Mouse (Mus musculus) subcutaneous adipose tissue, adult 2 months (tissue): Measurements from ENCODE around the gene Rpl13a. TPM values are rescaled to one million over a fixed set of nuclear protein-coding genes. Genes with fewer than 3 reads are reported as not detected.

Experiments
- polyA plus RNA-seq: library from polyadenylated mRNA; depleted of rRNA; stranded (reverse); fragments of >200 nt; gene quantifications from 2 replicates; pipeline ENCODE4 v1.2.3, GENCODE M21; 2012; ENCODE audit warnings: low replicate concordance; rRNA removed

Rpl13a gene
- 1,583 and 3,800 TPM in 2 replicates for polyA plus RNA-seq

GRCm38 (mm10) chr7:45128624-45129246, at the start of gene Rpl13a:
Gene Rpl13a (minus strand): TSS chr7:45128761.

GRCm38 (mm10) chr7:45163735-45164490, 35.4 kb upstream of the Rpl13a start, which contains the start of gene Slc17a7:
Gene Slc17a7 (plus strand): TSS chr7:45163949.

DNA sequence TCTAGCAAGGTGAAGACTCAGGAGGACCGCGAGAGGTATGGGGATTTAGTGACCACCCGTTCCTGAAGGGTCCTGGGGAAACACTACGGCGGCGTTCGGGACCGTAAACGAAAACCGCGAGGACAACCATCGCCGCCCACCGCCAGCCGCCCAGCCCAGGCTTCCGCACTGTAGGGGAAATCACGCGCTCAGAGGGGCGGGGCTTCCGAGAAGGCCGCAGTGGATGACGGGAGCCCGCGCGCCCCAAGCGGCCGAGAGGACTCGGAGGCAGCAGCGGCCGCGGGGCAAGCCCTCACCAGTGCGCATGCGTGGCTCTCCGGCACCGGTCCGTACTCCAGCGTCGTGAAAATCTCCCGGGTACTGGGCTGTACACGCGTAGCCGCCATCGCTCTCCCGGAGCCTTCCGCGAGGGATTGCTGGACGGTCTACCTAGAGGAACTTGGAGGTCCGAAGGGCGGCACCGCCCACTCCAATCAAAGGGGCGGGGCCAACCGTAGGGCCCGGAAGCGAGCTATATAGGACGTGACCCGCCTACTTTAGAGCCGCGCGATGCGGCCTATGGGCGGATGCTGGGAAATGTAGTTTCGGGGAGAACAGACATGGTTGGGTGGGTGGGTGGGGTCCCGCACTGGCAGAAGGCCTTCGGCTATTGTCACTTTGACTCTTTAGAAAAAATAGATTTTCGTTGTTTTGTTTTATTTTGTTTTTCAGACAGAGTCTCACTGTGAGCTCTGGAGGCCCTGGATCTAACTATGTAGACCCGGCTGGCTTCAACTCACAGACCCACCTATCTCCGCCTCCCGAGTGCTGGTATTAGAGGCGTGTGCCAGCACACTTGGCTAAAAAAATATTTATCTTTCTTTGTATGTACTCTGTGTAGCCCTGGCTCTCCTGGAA, 25.8 kb upstream of the Rpl13a start, which contains the start of the genes Pih1d1 and Aldh16a1:
Gene Pih1d1 (plus strand): TSS at position 208 of the 897 bp plus-strand sequence.
Gene Aldh16a1 (minus strand): TSS at position 489 of the 897 bp plus-strand sequence.

DNA sequence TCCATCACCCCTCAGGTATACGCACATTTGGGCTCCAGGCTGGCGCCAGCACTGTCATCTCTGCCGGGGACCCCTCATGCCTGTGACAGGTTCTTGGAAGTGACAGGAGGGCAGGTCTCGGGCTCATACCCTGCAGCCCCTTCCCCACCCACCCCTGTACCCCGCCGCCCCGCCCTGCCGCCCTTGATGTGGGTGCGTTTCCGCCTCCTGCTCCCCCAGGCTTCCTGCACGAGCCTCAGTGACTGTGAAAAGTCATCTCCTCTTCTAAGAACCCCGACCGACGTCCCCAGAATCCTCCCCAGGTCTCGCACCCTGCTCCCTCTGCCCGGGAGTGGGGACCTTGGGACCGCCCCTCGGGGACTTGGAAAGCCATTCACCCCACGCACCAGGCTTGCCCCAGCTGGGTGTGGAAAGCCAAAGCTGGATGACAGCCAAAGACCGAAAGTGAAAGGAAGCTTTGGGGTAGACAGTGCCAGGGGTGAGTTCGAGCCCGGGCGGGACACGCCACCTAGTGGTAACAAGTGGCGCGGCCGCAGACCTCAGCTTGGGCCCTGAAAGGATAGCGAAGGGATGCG, 7.5 kb upstream of the Rpl13a start, which contains the start of the genes Gm45713 and Flt3l:
Gene Gm45713 (minus strand): TSS at position 239 of the 575 bp plus-strand sequence.
Gene Flt3l (minus strand): TSS at position 440 of the 575 bp plus-strand sequence.

GRCm38 (mm10) chr7:45124224-45125143, 4.1 kb downstream of the Rpl13a start, which contains the start of gene Rps11:
Gene Rps11 (minus strand): TSS chr7:45124439.

DNA sequence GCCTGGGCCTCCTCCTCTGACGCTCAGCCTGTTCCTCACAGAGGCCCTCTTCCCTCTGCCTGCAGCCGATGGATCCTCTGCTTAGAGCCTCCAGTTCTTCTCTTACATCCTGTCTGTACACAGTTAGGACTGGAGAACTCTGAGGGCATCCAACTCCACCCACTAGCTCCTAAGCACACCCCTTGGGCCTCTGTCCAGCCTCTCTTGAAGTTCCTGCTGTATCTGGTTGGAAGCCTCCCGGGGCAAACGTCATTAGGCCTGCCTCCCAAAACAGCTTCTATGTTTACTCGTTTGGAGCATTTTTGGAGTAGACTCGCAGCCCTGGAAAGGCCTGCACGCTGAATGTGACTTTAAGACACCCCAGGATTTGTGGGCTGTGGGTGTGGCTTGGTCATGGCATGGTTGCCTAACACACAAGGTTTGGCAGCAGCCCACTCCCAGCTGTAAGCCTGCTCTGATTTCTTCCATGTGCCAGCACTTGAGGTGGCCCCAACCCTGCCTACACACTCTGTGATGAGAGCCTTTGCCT, 24.8 kb downstream of the Rpl13a start, which contains the start of gene Fcgrt:
Gene Fcgrt (minus strand): TSS at position 200 of the 529 bp plus-strand sequence.

GRCm38 (mm10) chr7:45092048-45092447, 36.5 kb downstream of the Rpl13a start, which contains the start of gene Rcn3:
Gene Rcn3 (minus strand): TSS chr7:45092221.

Other genes starting within 250 kb of the Rpl13a start
- gene Med25, start 236.0 kb downstream of the Rpl13a start, polyA plus RNA-seq: 93.4 and 172 TPM in 2 replicates
- 48.5 and 82.0 TPM in 2 replicates for gene Fuz, start 232.7 kb downstream of the Rpl13a start, polyA plus RNA-seq
- gene Ap2a1, start 199.3 kb downstream of the Rpl13a start, polyA plus RNA-seq: 91.4 and 108 TPM in 2 replicates
- gene Tsks, start 185.6 kb downstream of the Rpl13a start, polyA plus RNA-seq: 0.21 and 0.22 TPM in 2 replicates
- 21.7 and 88.9 TPM in 2 replicates for gene Cpt1c, start 153.9 kb downstream of the Rpl13a start, polyA plus RNA-seq
- gene Prmt1, start 142.2 kb downstream of the Rpl13a start, polyA plus RNA-seq: 148 and 347 TPM in 2 replicates
- gene Irf3, start 131.1 kb downstream of the Rpl13a start, polyA plus RNA-seq: 111 and 156 TPM in 2 replicates
- gene Bcl2l12, start 130.0 kb downstream of the Rpl13a start, polyA plus RNA-seq: 30.2 and 45.2 TPM in 2 replicates
- 67.6 and 79.5 TPM in 2 replicates for gene Scaf1, start 112.4 kb downstream of the Rpl13a start, polyA plus RNA-seq
- 286 and 584 TPM in 2 replicates for gene Rras, start 110.8 kb downstream of the Rpl13a start, polyA plus RNA-seq
- 8.6 and 15.5 TPM in 2 replicates for gene Prr12, start 75.9 kb downstream of the Rpl13a start, polyA plus RNA-seq
- gene Nosip, start 66.3 kb downstream of the Rpl13a start, polyA plus RNA-seq: 68.3 and 84.1 TPM in 2 replicates
- gene Prrg2, start 66.1 kb downstream of the Rpl13a start, polyA plus RNA-seq: 73.3 and 99.8 TPM in 2 replicates
- gene Rcn3, start 36.5 kb downstream of the Rpl13a start, polyA plus RNA-seq: 89.2 and 448 TPM in 2 replicates
- gene Fcgrt, start 24.9 kb downstream of the Rpl13a start, polyA plus RNA-seq: 195 and 315 TPM in 2 replicates
- gene Rps11, start 4.3 kb downstream of the Rpl13a start, polyA plus RNA-seq: 294 and 506 TPM in 2 replicates
- gene Gm45713, start 7.5 kb upstream of the Rpl13a start, polyA plus RNA-seq: 5.4 and 12.9 TPM in 2 replicates
- 62.3 and 91.9 TPM in 2 replicates for gene Flt3l, start 7.7 kb upstream of the Rpl13a start, polyA plus RNA-seq
- gene Pih1d1, start 25.5 kb upstream of the Rpl13a start, polyA plus RNA-seq: 64.1 and 64.9 TPM in 2 replicates
- 35.1 and 56.5 TPM in 2 replicates for gene Aldh16a1, start 25.8 kb upstream of the Rpl13a start, polyA plus RNA-seq
- gene Slc17a7, start 35.2 kb upstream of the Rpl13a start, polyA plus RNA-seq: 0.08 TPM in 1 of 2 replicates, not detected in the other
- gene Gfy, start 50.8 kb upstream of the Rpl13a start, polyA plus RNA-seq: not detected in 2 replicates
- not detected in 2 replicates for gene Pth2, start 52.2 kb upstream of the Rpl13a start, polyA plus RNA-seq
- 0.09 and 0.14 TPM in 2 replicates for gene Ccdc155, start 76.1 kb upstream of the Rpl13a start, polyA plus RNA-seq
- 0.17 and 0.73 TPM in 2 replicates for gene Dkkl1, start 83.4 kb upstream of the Rpl13a start, polyA plus RNA-seq
- 30.9 and 110 TPM in 2 replicates for gene Tead2, start 87.0 kb upstream of the Rpl13a start, polyA plus RNA-seq
- 37.7 and 42.8 TPM in 2 replicates for gene Cd37, start 110.4 kb upstream of the Rpl13a start, polyA plus RNA-seq
- not detected in 2 replicates for gene Slc6a16, start 112.3 kb upstream of the Rpl13a start, polyA plus RNA-seq
- gene Slc6a21, start 148.8 kb upstream of the Rpl13a start, polyA plus RNA-seq: 0.11 TPM in 1 of 2 replicates, not detected in the other
- 20.9 and 38.3 TPM in 2 replicates for gene Trpm4, start 205.0 kb upstream of the Rpl13a start, polyA plus RNA-seq
- gene Hrc, start 206.5 kb upstream of the Rpl13a start, polyA plus RNA-seq: 0.30 and 1.2 TPM in 2 replicates
- gene Ppfia3, start 238.3 kb upstream of the Rpl13a start, polyA plus RNA-seq: 2.0 and 2.5 TPM in 2 replicates
- 4.4 and 34.4 TPM in 2 replicates for gene Lin7b, start 241.8 kb upstream of the Rpl13a start, polyA plus RNA-seq